In genomic region chr1:136600647-136601345, GRCm38 (mm10) we compare ENCODE assay signal across 1 mouse cellular context.
TF ChIP-seq lines count a peak whose summit lies in the region.

No protein-coding gene starts in this region.

TF ChIP-seq in CH12.LX, 34 proteins besides CTCF, POLR2A, EP300 and RAD21 (continued from another document):
- TF ChIP-seq SMC3 (IDR thresholded peaks at IDR 0.05; ENCODE audit: low read depth, low read length) (no peak; the same call in 1 of the 2 replicates), JUN (IDR thresholded peaks at IDR 0.05; ENCODE audit: insufficient read depth, low read depth, low read length) (peak; percentile 95), PAX5 (IDR thresholded peaks at IDR 0.05; ENCODE audit: low read length) (no peak), HCFC1 (IDR thresholded peaks at IDR 0.05; ENCODE audit: low read depth, low read length) (peak; percentile 34; the same call in 1 of the 2 replicates), MXI1 (IDR thresholded peaks at IDR 0.05; ENCODE audit: low read depth, low read length) (no peak), SIN3A (IDR thresholded peaks at IDR 0.05; ENCODE audit: low read length) (peak; percentile 77), USF1 (IDR thresholded peaks at IDR 0.05; ENCODE audit: low read depth, low read length) (no peak), CHD1 (IDR thresholded peaks at IDR 0.05; ENCODE audit: low read depth, low read length) (peak; percentile 78; the same call in 1 of the 2 replicates), ELF1 (IDR thresholded peaks at IDR 0.05; ENCODE audit: low read depth, low read length) (no peak), ZC3H11A (IDR thresholded peaks at IDR 0.05; ENCODE audit: low read depth, low read length) (no peak), ZKSCAN1 (IDR thresholded peaks at IDR 0.05; ENCODE audit: borderline replicate concordance, low read depth, low read length) (no peak)
